Mouse (Mus musculus): ENCODE measurements around the gene Junb.

Junb gene

DNA sequence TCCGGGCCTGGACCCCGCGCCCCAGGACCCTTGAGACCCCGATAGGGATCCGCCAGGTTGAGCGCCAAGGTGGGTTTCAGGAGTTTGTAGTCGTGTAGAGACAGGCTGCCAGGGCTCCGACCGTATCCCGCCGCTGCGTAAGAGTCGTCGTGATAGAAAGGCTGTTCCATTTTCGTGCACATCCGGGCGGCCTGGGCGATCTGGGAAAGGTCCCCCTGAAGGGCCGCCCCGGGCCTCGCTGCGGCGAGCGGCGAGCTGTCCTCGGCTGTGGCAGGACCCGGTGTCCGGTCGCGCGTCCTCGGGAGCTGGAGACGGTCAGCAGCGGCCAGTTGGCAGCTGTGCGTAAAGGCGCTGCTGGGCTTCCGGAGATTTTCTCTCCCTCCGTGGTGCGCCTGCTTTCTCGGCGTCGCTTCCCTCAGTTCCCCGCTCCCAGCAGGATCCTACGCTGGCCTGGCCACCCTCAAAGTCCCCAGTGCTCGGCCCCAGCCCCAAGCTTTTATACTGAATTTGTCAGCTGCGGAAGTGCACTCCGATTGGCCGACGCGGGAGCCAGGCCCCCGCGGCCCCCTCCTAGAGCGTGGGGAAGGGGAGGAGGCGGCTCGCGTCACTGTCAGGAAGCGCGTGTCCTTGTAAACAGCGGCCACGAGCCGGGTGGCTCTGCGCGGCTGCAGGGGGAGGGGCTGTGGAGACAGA lies at the start of gene Junb:
Gene Junb, minus strand, starts transcription at position 471 of the 693 bp plus-strand sequence.
- peak; percentile 97 for DNase-seq (ENCODE audit: low spot score in 2 of 2)

DNA sequence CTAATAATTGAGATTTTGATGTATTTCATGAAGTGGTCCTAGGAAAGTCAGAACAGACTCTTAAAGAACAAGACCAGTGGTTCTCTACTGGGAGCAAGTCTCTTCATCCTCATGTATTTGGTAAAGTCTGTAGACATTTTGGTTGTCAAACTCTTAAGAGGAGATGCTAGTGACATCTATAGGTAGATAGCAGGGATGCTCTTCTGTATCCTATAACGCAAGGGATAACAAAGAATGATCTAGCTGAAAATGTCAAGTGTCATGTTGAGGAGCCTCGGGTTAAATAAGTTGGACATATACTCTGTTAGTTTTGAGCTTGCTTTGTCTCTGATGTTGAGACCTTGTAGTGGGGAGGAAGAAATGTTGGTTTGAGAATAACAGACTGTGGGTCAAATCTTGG lies 49.4 kb upstream of the Junb start:
- no peak for DNase-seq (ENCODE audit: low spot score in 2 of 2)

DNA sequence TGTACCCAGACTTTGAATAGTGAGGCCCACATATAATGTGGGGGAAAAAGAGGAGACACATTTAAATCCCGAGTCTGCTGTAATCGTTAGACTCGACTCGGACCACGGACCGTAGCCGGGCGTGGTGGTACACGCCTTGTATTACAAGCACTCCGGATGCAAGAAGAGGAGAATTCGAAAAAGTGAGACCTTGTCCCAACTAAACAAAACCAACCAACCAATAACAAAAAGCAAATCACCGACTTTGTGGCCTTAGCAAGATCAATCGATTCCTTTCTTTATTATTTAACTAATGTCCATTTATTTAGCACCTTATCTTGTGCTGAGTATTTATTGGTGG lies 49.0 kb upstream of the Junb start:
- DNase-seq (ENCODE audit: low spot score in 2 of 2): no peak

DNA sequence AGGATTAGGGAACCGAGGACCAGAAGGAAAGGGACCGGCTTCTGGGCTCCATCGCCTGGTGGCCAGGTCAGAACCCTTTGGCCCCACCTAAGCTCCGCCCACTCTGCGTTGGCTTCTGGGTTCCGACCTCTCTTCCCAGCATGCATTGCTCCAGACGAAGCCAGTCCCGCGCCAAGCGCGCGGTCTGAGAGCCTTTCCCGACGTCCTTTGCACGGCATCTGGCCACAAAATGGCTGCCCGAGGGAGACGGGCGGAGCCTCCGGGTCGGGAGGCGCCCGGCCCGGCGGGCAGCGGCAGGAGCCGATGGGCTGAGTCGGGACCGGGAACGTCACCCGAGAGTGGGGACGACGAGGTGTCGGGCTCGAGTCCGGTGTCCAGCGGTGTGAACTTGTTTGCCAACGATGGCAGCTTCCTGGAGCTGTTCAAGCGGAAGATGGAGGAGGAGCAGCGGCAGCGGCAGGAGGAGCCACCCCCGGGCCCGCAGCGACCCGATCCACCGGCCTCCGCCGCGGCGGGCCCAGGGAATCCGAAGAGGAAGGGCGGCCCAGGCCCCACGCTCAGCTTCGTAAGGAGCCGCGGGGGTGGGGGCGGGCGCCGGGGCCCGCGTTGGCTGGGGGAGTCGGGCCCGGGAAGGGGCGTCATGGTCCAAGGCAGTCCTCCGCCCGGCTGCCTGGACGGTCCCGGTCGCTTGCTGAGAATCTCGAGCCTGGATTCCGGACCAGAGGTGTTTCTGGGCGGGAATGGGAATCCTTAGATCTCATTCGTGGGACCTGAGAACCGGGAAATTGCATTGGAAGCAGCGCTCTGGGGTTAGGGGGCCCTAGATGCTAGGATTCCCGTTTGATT lies 48.4 kb upstream of the Junb start, which contains the start of gene Trir:
Gene Trir, plus strand, starts transcription at position 154 of the 846 bp plus-strand sequence.
- peak; percentile 94 to 96 for DNase-seq (ENCODE audit: low spot score in 2 of 2)

DNA sequence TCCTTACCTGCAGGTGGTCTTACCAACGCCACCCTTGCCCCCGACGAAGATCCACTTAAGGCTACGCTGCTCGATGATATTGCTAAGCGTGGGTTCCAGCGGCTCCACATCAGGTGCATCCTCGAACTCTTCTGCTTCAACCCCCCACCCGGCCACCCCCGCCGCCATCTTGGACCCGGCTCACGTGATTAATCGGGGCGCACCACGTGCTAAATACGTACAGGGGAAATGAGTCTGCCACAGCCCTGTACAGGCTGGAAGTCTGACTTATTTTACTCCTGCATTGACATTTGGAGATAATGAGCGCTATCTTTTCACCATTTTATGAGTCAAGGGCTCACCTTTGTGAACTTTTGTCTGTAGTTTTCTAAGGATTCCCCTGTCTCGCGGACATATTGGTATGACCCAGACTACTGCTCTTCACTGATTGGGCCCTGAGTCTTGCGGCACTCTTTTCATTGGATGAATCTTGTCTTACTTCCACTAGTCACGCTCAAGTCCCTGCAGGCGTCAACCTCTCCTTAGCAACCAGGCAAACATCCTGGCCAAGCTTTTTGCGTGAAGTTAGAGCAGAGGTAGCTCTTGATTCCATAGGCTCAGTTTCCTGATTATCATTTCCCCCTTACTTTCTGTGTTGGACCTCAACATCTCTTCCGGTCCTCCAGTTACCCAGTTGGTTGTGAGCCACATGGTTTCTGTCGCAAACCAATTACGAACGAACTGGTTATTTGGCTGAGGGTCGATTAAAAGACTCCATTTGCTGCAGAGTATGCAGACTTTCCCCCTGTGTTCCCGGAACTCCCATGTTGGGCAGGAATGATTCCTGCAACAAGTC lies 46.8 kb upstream of the Junb start, which contains the start of gene Asna1:
Gene Asna1, minus strand, starts transcription at position 184 of the 835 bp plus-strand sequence.
- DNase-seq (ENCODE audit: low spot score in 2 of 2): peak; percentile 64 to 70

DNA sequence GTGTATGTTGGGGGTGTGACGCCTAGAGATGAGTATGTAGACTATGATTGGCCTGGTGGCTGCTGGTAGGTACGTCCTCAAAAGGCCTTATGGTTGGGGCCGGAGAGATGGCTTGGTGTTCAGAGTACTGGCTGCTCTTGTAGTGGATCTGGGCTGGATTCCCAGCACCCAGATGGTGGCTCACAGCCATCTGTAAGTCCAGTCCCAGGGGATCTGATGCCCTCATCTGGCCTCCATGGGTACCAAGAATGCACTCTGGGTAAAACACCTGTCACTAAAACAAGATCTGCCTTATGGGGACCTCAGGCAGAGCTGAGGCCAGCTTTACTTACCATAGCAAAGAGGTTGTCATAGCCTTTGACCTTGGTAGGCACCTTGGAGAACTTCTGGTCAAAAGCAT lies 45.3 kb upstream of the Junb start:
- DNase-seq (ENCODE audit: low spot score in 2 of 2): no peak

DNA sequence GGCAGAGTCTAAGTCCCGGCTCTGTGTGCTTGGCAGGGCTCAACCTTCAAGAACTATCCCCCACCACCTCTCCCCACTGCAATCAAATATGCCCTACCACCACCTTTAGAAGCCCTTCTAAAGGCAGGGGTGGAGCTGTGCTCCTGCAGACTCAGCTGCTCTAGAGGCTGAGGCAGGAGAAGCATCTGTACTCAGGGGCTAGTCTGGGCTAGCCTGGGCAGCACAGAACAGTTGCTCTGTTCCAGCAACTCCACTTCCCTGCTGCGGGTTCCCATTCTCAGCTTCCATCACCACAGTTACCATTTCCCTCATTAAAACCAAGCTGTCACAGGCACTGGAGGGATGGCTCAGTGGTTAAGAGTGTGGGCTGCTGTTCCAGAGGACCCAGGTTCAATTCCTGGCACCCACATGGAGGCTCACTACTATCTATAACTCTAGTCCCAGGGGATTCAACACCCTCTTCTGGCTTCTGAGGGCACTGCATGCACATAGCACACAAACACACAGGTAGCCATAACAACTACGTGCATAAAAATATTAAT lies 43.1 kb upstream of the Junb start:
- DNase-seq (ENCODE audit: low spot score in 2 of 2): no peak

DNA sequence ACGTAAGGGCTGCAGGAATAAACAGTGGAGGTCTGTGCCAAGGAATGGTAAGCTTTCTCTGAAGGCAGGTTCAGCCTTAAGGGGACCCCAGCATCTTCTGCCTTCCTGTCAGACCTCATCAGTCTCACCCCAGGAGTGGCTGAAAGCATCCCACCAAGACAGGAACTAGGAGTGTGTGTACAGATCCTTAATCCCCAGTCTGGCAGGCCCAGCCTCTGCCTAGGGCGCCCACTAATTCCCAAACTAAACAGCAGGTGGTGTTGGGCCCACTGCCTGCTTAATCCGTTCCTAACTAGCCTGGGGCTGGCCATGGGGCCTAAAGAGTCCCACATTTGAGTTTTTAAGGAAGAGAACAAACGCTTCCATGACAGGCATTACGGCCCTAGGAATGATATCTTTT lies 38.7 kb upstream of the Junb start:
- DNase-seq (ENCODE audit: low spot score in 2 of 2): no peak

DNA sequence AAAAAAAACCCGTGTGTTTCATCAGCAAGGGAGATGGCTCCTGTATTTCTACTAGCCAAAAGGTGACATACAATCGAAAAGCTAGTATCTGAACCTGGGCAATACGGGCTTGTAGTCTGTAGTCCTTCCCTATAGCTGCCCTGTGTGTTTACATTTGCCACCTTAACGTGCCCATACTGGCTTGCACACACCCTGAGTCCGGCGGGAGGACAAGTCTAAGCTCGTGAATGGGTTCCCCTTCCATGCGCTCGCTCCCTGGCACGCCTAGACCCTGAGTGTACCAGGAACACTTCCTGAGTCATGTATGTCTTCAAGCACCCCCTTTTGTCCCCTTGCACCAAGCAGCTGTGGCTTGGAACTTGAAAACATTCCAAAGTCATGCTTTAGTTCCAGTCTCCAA lies 38.2 kb upstream of the Junb start:
- DNase-seq (ENCODE audit: low spot score in 2 of 2): peak in 1 of 2 experiments; percentile 81

DNA sequence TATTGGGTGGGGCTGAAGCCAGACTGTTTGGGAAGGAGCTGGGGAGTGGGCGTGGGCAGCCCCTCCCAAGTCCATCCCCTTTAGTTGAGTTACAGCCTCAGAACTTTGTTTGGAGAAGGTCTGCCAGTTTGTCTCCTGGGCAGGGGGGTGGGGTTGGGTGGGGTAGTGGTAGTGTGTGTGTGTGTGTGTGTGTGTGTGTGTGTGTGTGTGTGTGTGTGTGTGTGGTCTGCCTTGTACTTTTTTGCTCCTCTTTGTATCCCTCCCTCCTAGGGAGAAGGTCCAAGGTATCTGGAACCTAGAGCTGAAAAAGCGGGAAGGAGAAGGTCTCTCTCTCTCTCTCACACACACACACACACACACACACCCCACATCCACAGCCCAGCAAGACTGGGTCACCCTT lies 35.9 kb upstream of the Junb start, which contains the start of gene Best2:
Gene Best2, minus strand, starts transcription at position 101 of the 400 bp plus-strand sequence.
- DNase-seq (ENCODE audit: low spot score in 2 of 2): no peak

DNA sequence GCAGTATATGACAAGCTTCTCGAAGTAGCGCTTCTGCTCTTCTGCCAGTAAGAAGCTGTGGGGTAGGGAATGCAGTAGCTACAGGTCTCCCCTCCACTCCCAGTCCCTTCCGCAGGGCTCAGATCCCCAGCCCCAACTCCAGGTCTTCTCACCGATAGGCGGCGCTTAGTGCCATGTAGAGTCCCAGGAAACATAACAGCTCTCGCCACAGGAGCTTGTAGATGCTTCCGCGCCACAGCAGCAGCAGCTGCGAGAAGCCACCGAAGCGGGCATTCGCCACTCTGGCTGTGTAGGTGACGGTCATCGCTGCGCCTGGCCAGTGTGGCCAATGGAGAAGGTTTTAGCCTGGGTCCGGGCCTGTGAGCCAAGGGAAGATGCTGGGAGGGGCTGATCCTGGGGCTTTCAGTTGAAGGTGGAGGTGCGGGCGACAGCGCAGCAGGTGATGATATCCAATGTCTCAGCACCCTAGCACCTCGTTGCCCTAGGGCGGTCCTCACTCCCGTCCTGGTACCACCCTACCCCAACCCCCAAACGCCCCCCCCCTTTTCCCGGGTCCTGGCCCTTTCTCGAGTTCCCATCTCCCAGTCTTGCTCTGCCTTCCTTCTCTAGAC lies 34.8 kb upstream of the Junb start:
- DNase-seq (ENCODE audit: low spot score in 2 of 2): peak in 1 of 2 experiments; percentile 72

DNA sequence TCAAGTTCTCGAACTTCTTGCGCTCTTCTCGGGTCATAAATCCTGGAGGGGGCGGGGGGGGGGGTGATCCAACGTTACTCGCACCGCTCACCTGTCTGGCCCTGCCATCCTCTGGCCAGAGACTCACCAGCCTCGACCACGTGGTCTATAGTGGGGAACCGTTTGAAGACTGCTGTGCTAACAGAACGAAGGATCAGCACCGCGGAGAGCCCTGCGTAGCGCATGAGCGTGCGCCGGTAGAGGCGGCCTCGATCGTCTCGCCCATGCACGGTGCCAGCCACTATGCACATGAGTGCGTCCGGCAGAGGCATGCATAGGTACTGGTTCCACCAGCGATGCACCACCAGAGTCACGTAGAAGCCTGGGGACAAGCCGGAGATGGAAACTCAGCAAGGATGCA lies 32.7 kb upstream of the Junb start:
- DNase-seq (ENCODE audit: low spot score in 2 of 2): no peak

DNA sequence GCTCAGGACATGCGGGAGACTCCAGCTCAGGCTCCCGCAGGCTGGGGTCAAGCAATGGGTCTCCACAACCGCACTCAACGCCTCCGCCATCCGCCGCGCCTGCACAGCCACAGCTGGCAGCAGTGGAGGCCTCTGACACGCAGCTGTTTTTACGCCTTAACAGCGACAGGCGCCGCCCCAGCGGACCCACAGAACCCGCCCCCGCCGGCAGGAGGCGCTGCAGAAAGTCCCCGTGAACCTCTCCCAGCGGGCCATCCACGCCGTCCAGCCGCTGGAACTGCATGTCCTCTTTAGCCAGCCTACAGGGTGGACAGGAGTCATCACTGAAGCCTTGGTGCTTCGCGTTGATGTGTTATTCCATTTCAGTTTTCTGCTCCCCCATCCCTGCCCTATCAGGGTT lies 29.2 kb upstream of the Junb start:
- DNase-seq (ENCODE audit: low spot score in 2 of 2): no peak

DNA sequence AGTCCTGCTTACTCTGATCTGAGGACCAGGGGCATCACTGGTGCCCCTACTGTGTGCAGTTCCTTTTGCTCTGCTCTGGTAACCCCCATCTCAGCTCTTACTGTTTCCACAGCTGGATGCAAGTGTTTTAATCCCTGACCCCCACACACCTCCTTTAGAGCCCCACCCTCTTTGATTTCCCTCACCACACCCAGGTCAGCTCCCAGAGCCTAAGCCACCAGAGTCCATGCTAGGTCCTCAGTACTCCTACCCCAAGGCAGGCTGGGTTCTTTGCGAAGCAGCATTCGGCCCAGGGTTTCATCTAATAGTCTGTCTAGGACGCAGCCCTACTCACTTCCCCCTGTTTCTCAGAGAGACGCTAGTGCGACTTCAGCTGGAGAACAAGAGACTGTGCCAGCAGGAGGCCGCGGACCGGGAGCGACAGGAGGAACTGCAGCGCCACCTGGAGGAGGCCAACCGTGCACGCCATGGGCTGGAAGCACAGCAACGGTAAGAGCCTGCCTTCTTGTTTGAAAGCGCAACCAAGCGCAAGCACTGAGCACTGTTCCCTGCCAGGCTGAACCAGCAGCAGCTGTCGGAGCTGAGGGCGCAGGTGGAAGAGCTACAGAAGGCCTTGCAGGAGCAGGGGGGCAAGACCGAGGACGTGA lies 19.3 kb upstream of the Junb start:
- DNase-seq (ENCODE audit: low spot score in 2 of 2): peak in 1 of 2 experiments; percentile 76

DNA sequence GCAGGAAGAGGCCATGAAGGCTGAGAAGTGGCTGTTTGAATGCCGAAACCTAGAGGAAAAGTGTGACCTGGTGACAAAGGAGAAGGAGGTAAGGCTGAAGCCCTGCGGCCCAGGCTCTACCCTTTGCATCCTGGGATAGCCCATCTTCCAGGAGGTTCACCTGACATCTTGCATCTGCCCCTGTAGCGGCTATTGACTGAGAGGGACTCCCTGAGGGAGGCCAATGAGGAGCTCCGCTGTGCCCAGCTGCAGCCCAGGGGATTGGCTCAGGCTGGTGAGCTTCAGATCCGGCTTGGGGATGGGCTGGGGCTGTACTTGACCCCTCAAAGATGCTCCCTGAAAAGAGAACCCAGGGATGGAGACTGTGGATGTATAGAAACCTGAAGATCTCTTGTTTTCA lies 18.5 kb upstream of the Junb start:
- DNase-seq (ENCODE audit: low spot score in 2 of 2): no peak

DNA sequence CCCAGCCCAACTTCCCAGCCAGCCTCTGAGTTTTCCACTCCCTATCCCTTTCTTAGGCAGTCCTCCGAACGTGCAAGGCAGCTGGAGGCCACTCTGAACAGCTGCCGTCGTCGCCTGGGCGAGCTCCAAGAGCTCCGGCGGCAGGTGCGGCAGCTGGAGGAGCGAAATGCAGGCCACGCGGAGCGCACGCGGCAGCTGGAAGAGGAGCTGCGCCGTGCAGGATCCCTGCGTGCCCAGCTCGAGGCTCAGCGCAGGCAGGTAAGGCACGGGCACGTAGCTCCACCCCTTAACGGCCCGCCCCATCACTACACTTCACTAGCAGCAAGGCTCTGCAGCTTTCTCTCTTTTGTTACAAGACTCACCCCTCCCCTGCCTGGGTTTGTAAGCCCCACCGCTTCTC lies 17.2 kb upstream of the Junb start:
- DNase-seq (ENCODE audit: low spot score in 2 of 2): no peak

DNA sequence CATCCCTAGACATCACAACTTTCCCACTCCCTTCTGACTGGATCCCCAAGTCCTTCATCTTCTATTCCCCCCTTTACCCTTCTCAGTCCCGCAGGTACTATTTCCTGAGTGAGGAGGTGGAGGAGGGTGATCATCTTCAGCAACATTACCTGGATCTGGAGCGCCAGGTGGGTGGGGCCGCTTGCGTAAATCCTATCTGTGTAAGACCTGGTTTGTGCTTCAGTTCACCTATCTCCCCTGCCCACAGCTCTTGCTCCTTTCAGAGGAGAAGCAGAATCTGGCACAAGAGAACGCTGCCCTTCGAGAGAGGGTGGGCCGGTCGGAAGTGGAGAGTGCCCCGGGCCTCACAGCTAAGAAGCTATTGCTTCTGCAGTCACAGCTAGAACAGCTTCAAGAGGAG lies 15.9 kb upstream of the Junb start:
- DNase-seq (ENCODE audit: low spot score in 2 of 2): no peak

DNA sequence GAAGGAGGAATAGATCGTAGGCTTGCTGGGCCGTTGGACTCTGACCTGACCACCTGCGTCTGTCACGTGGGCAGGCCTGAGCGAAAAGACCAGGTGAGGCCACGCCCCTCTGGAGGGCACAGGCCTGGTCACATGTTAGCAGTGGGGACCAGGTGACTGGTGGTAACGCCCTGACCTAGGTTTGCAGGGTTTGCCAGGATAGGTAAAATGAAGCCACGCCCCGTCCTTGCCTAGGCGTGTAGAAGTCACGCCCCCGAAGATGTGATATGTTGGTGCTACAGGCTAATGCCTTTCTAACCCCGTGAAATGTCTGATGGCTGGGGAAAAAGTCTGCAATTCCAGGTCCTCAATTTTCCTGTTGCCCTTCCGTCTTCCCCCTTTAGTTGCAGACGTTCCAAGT lies 12.3 kb upstream of the Junb start:
- DNase-seq (ENCODE audit: low spot score in 2 of 2): peak; percentile 73 to 79

DNA sequence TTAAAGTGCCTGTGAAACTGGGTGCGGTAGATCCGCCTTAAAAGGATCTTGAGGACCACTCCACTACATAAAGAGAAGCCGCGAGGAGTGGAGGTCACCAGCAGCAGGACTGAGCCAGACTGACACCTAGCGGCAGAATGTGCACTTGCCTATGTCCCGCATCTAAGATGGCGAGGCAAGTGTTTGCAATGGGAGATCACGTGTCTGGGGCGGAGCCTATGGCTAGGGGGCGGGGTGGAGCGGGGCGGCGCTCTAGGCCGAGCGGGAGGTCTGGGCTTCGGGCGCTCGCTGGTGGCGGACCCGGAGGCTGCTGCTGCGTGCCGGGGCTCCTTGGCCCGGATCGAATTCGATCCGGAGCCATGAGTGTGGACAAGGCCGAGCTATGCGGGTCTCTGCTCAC lies 11.8 kb upstream of the Junb start, which contains the start of gene Hook2:
Gene Hook2, plus strand, starts transcription at position 255 of the 400 bp plus-strand sequence.
- DNase-seq (ENCODE audit: low spot score in 2 of 2): peak; percentile 94 to 96

DNA sequence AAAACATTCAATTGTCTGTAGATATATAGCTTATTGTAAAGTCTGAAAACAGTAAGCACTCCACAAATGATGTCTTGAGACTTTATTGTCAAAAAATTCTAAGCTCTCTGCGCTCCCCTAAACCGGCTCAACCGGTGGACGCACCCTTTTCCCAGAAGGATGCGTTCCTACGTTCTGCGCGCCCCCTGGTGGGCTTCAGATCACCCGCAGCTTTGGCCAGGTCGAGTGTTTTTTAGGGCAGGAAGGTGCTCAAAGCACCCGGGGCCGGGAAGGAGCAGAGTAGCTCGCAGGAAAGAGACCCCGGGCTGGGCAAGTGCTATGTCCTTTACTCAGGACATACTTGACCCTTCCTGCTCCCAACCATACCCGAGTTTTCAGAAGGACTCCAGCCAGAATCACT lies 11.3 kb upstream of the Junb start:
- peak; percentile 94 to 96 for DNase-seq (ENCODE audit: low spot score in 2 of 2)

DNA sequence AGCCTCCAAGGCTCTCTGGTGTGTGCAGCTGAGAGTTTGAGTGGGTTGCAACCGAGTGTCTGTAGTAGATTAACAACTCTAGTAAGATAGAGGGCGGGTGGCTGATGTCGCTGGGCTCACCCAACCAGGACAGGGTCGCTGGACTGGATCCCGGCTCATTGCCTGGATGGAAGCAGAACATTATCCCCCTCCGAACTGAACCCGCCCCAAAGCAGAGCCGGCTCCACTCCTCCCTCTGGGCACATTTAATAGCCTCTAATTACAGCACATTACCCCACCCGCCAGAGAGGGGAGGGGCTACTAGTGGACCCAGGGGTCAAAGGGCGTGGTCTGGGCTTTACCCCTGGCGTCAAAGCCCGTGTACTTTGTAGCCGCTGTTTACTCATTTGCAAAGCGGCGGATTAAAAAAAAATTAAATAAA lies 10.8 kb upstream of the Junb start:
- DNase-seq (ENCODE audit: low spot score in 2 of 2): peak; percentile 62 to 77

Measured in urinary bladder, adult 18-20 months (tissue).